Mouse (Mus musculus): ENCODE data around the gene Ikbkg. TPM values are rescaled to one million over a fixed set of nuclear protein-coding genes. Genes with fewer than 3 reads are reported as not detected.

Gene Ikbkg
- 15.4 and 16.3 TPM in 2 replicates for polyA plus RNA-seq (2012; rRNA removed)

GRCm38 (mm10) chrX:74392535-74393443 lies at the start of gene Ikbkg, which contains the start of gene Fam3a:
Gene Ikbkg (plus strand): TSS chrX:74393290.
Gene Fam3a (minus strand): TSS chrX:74393272.

GRCm38 (mm10) chrX:74353467-74353770 lies 39.7 kb upstream of the Ikbkg start, which contains the start of gene Lage3:
Gene Lage3 (minus strand): TSS chrX:74353618.

GRCm38 (mm10) chrX:74372888-74373549 lies 20.1 kb upstream of the Ikbkg start, which contains the start of the genes Ubl4a and Slc10a3:
Gene Ubl4a (minus strand): TSS chrX:74373218.
Gene Slc10a3 (minus strand): TSS chrX:74373349.

GRCm38 (mm10) chrX:74428826-74429276 lies 35.8 kb downstream of the Ikbkg start, which contains the start of gene G6pdx:
Gene G6pdx (minus strand): TSS chrX:74429194.

GRCm38 (mm10) chrX:74481349-74481885 lies 88.3 kb downstream of the Ikbkg start, which contains the start of gene Gm6880:
Gene Gm6880 (minus strand): TSS chrX:74481399.

Other genes with a start within 250 kb of the Ikbkg start
- gene Tex28, start 225.5 kb upstream of the Ikbkg start, polyA plus RNA-seq (2012; rRNA removed), result not detected in 2 replicates
- not detected in 2 replicates for gene Tktl1, start 216.0 kb upstream of the Ikbkg start, polyA plus RNA-seq (2012; rRNA removed)
- 492 and 527 TPM in 2 replicates for gene Flna, start 143.5 kb upstream of the Ikbkg start, polyA plus RNA-seq (2012; rRNA removed)
- 66.2 and 73.5 TPM in 2 replicates for gene Emd, start 138.6 kb upstream of the Ikbkg start, polyA plus RNA-seq (2012; rRNA removed)
- gene Rpl10, start 122.5 kb upstream of the Ikbkg start, polyA plus RNA-seq (2012; rRNA removed), result 1,738 and 1,782 TPM in 2 replicates
- 90.8 and 91.9 TPM in 2 replicates for gene Taz, start 111.4 kb upstream of the Ikbkg start, polyA plus RNA-seq (2012; rRNA removed)
- 5.3 and 5.5 TPM in 2 replicates for gene Dnase1l1, start 111.0 kb upstream of the Ikbkg start, polyA plus RNA-seq (2012; rRNA removed)
- gene Atp6ap1, start 96.2 kb upstream of the Ikbkg start, polyA plus RNA-seq (2012; rRNA removed), result 420 and 430 TPM in 2 replicates
- 1,224 and 1,398 TPM in 2 replicates for gene Gdi1, start 88.3 kb upstream of the Ikbkg start, polyA plus RNA-seq (2012; rRNA removed)
- gene Fam50a, start 80.3 kb upstream of the Ikbkg start, polyA plus RNA-seq (2012; rRNA removed), result 49.5 and 51.9 TPM in 2 replicates
- 250 and 260 TPM in 2 replicates for gene Plxna3, start 64.2 kb upstream of the Ikbkg start, polyA plus RNA-seq (2012; rRNA removed)
- gene Lage3, start 39.7 kb upstream of the Ikbkg start, polyA plus RNA-seq (2012; rRNA removed), result 77.0 and 82.1 TPM in 2 replicates
- 61.5 and 64.5 TPM in 2 replicates for gene Ubl4a, start 20.1 kb upstream of the Ikbkg start, polyA plus RNA-seq (2012; rRNA removed)
- 6.4 and 6.6 TPM in 2 replicates for gene Slc10a3, start 19.9 kb upstream of the Ikbkg start, polyA plus RNA-seq (2012; rRNA removed)
- 30.3 and 32.6 TPM in 2 replicates for gene Fam3a, start within 50 bp of the Ikbkg start, polyA plus RNA-seq (2012; rRNA removed)
- 45.8 and 47.6 TPM in 2 replicates for gene G6pdx, start 35.9 kb downstream of the Ikbkg start, polyA plus RNA-seq (2012; rRNA removed)
- gene Gm6880, start 88.1 kb downstream of the Ikbkg start, polyA plus RNA-seq (2012; rRNA removed), result not detected in 2 replicates
- gene Olfr1326-ps1, start 181.6 kb downstream of the Ikbkg start, polyA plus RNA-seq (2012; rRNA removed), result not detected in 2 replicates
- not detected in 2 replicates for gene Olfr1325, start 199.4 kb downstream of the Ikbkg start, polyA plus RNA-seq (2012; rRNA removed)